Mouse (Mus musculus) natural killer cell, adult 2 months (primary cell): ENCODE measurements around the gene Gdf1.
A peak's percentile ranks its signal among the peaks of the same experiment; 100 is the strongest.

ENCODE experiments used
- DNase-seq, 2 experiments: peaks; one replicate each; pipeline ENCODE4 v3.0.0; 2022; ENCODE audit warnings: low spot score in 2 of 2

Gene Gdf1

GRCm38 (mm10) chr8:70329124-70329834 is at the start of gene Gdf1:
Gdf1 (plus strand) TSS chr8:70329817.
- DNase-seq: no peak

- no peak for DNase-seq
Observed at GRCm38 (mm10) chr8:70281001-70281400, 48.6 kb upstream of the Gdf1 start.

- DNase-seq: peak; percentile 71 to 87
Observed at GRCm38 (mm10) chr8:70282603-70283135, 46.9 kb upstream of the Gdf1 start, which contains the start of gene Homer3. Homer3 (plus strand) TSS chr8:70282827.

GRCm38 (mm10) chr8:70283136-70284077 is 46.2 kb upstream of the Gdf1 start:
- no peak for DNase-seq

- no peak for DNase-seq
Observed at GRCm38 (mm10) chr8:70284421-70284820, 45.2 kb upstream of the Gdf1 start.

- DNase-seq: no peak
Observed at GRCm38 (mm10) chr8:70285304-70285703, 44.3 kb upstream of the Gdf1 start.

- peak in 1 of 2 experiments; percentile 35 for DNase-seq
Observed at GRCm38 (mm10) chr8:70286737-70287136, 42.9 kb upstream of the Gdf1 start.

GRCm38 (mm10) chr8:70293988-70294405 is 35.6 kb upstream of the Gdf1 start:
- no peak for DNase-seq

GRCm38 (mm10) chr8:70300881-70301280 is 28.7 kb upstream of the Gdf1 start:
- no peak for DNase-seq

GRCm38 (mm10) chr8:70302358-70302890 is 27.2 kb upstream of the Gdf1 start, which contains the start of the genes Ddx49 and Cope:
Ddx49 (minus strand) TSS chr8:70302489.
Cope (plus strand) TSS chr8:70302518.
- DNase-seq: peak; percentile 89 to 91

- no peak for DNase-seq
Observed at GRCm38 (mm10) chr8:70302901-70303300, 26.7 kb upstream of the Gdf1 start.

- peak; percentile 43 to 48 for DNase-seq
Observed at GRCm38 (mm10) chr8:70309311-70309710, 20.3 kb upstream of the Gdf1 start.

- no peak for DNase-seq
Observed at GRCm38 (mm10) chr8:70313399-70313798, 16.2 kb upstream of the Gdf1 start.

- no peak for DNase-seq
Observed at GRCm38 (mm10) chr8:70315624-70316510, 13.8 kb upstream of the Gdf1 start, which contains the start of gene Cers1. Cers1 (plus strand) TSS chr8:70315775.

- no peak for DNase-seq
Observed at GRCm38 (mm10) chr8:70316511-70317504, 12.8 kb upstream of the Gdf1 start.

- DNase-seq: no peak
Observed at GRCm38 (mm10) chr8:70317872-70318271, 11.7 kb upstream of the Gdf1 start.

GRCm38 (mm10) chr8:70323716-70324115 is 5.9 kb upstream of the Gdf1 start:
- no peak for DNase-seq

- no peak for DNase-seq
Observed at GRCm38 (mm10) chr8:70327512-70327911, 2.1 kb upstream of the Gdf1 start.
